Mouse (Mus musculus): Measurements from ENCODE around the gene Gm42742. TPM values are rescaled to one million over a fixed set of nuclear protein-coding genes. Genes with fewer than 3 reads are reported as not detected.

The Gm42742 gene
- total and polyA plus RNA-seq, 3 experiments = 13.8 to 27.2 TPM; not detected in 1

GRCm38 (mm10) chr7:127023272-127023691, 2.4 kb upstream of the Gm42742 start:
- Histone ChIP-seq H3K79me2 (ENCODE audit: control insufficient read depth, insufficient read depth, low read length, poor library complexity) (peaks cover 41% of the 10 kb centered on the region), H3K9me3 (replicated peaks; ENCODE audit: insufficient read depth, low read length) (no peaks in the 10 kb centered on the region), H3K27ac (ENCODE audit: control insufficient read depth, low read depth, low read length) (0 out of 2 replicates have a peak overlapping the region, but pooled peaks have one; percentile 15), H3K4me3 (ENCODE audit: control insufficient read depth in 1 of 2, insufficient read depth in 1 of 2, low read depth in 2 of 2, low read length in 2 of 2) (peak overlapping the region; percentile 59 to 86; a peak in 3 of 4 replicates), H3K36me3 (ENCODE audit: control insufficient read depth in 1 of 2, insufficient read depth in 2 of 2, low read length in 2 of 2) (peaks cover 0 to 22% of the 10 kb centered on the region in 2 experiments; a peak in 3 of 4 replicates), H3K9ac (ENCODE audit: control insufficient read depth, low read depth, low read length, poor library complexity, severe bottlenecking) (peak overlapping the region; percentile 97), H3K4me1 (ENCODE audit: control insufficient read depth in 1 of 2, insufficient read depth in 2 of 2, low read length in 2 of 2) (peaks cover 4 to 25% of the 10 kb centered on the region in 2 experiments; a peak in 3 of 4 replicates), H3K27me3 (ENCODE audit: control insufficient read depth in 1 of 2, insufficient read depth in 2 of 2, low read length in 2 of 2) (no peaks in the 10 kb centered on the region)
- TF ChIP-seq UBTF (IDR thresholded peaks at IDR 0.05; ENCODE audit: borderline replicate concordance, insufficient read depth, low read depth, low read length) (no peak), POLR2A (IDR thresholded peaks at IDR 0.05; ENCODE audit: control insufficient read depth in 1 of 2, insufficient read depth in 1 of 2, low read depth in 1 of 2, low read length in 2 of 2, poor library complexity in 1 of 2) (peak in 1 of 2 experiments; percentile 25; a peak in 1 of 4 replicates)
- no peak for DNase-seq (ENCODE audit: low read depth, low spot score)

GRCm38 (mm10) chr7:127022528-127023271, 1.8 kb upstream of the Gm42742 start:
- Histone ChIP-seq H3K27ac (ENCODE audit: control insufficient read depth, low read depth, low read length) (0 out of 2 replicates have a peak overlapping the region, but pooled peaks have one; percentile 15), H3K4me1 (ENCODE audit: control insufficient read depth in 1 of 2, insufficient read depth in 2 of 2, low read length in 2 of 2) (peaks cover 0 to 20% of the 10 kb centered on the region in 2 experiments; a peak in 2 of 4 replicates), H3K36me3 (ENCODE audit: control insufficient read depth in 1 of 2, insufficient read depth in 2 of 2, low read length in 2 of 2) (peaks cover 0 to 18% of the 10 kb centered on the region in 2 experiments; a peak in 3 of 4 replicates), H3K9me3 (replicated peaks; ENCODE audit: insufficient read depth, low read length) (no peaks in the 10 kb centered on the region), H3K4me3 (ENCODE audit: control insufficient read depth in 1 of 2, insufficient read depth in 1 of 2, low read depth in 2 of 2, low read length in 2 of 2) (0 out of 4 replicates have a peak overlapping the region, but pooled peaks of 1 of the 2 experiments have one; percentile 86), H3K27me3 (ENCODE audit: control insufficient read depth in 1 of 2, insufficient read depth in 2 of 2, low read length in 2 of 2) (no peaks in the 10 kb centered on the region), H3K79me2 (ENCODE audit: control insufficient read depth, insufficient read depth, low read length, poor library complexity) (peaks cover 41% of the 10 kb centered on the region), H3K9ac (ENCODE audit: control insufficient read depth, low read depth, low read length, poor library complexity, severe bottlenecking) (peak overlapping the region; percentile 97)
- TF ChIP-seq POLR2AphosphoS2 (IDR thresholded peaks at IDR 0.05; ENCODE audit: low read length) (no peak), ZKSCAN1 (IDR thresholded peaks at IDR 0.05; ENCODE audit: low read depth, low read length) (no peak), TCF12 (IDR thresholded peaks at IDR 0.05; ENCODE audit: low read depth, low read length) (no peak), ETS1 (IDR thresholded peaks at IDR 0.05; ENCODE audit: low read depth, low read length) (no peak), MYB (IDR thresholded peaks at IDR 0.05; ENCODE audit: low read depth, low read length) (no peak), CTCF (IDR thresholded peaks at IDR 0.05 in 2 of 3, conservative IDR thresholded peaks at IDR 0.05 in 1 of 3; ENCODE audit: control insufficient read depth in 1 of 3, insufficient read depth in 1 of 3, low read depth in 2 of 3, low read length in 3 of 3, poor library complexity in 1 of 3, severe bottlenecking in 1 of 3) (no peak), ELF1 (IDR thresholded peaks at IDR 0.05; ENCODE audit: low read depth, low read length) (no peak), JUND (IDR thresholded peaks at IDR 0.05; ENCODE audit: low read depth, low read length) (no peak), TAL1 (IDR thresholded peaks at IDR 0.05; ENCODE audit: low read length) (no peak)
- DNase-seq (ENCODE audit: low read depth, low spot score) = no peak

Measured in MEL (cell line).